Mouse (Mus musculus) adrenal gland, adult 2 months (tissue): Measurements from ENCODE around the gene Ankrd10. TPM values are rescaled to one million over a fixed set of nuclear protein-coding genes. Genes with fewer than 3 reads are reported as not detected.

Experiments
- DNase-seq: peaks from one replicate; pipeline ENCODE4 v3.0.0; 2021
- polyA plus RNA-seq: library from polyadenylated mRNA; depleted of rRNA; stranded (reverse); fragments of >200 nt; gene quantifications from 2 replicates; pipeline ENCODE4 v1.2.3, GENCODE M21; 2012
- total RNA-seq, 2 experiments: library from RNA; stranded (reverse); gene quantifications; 2 replicates each; pipeline ENCODE4 v1.2.3; 2021

Ankrd10 gene
- total and polyA plus RNA-seq, 3 experiments = 36.0 to 75.3 (median 44.7) TPM

- peak; percentile 84 for DNase-seq
Observed at GRCm38 (mm10) chr8:11614126-11614835, 21.3 kb downstream of the Ankrd10 start.

DNA sequence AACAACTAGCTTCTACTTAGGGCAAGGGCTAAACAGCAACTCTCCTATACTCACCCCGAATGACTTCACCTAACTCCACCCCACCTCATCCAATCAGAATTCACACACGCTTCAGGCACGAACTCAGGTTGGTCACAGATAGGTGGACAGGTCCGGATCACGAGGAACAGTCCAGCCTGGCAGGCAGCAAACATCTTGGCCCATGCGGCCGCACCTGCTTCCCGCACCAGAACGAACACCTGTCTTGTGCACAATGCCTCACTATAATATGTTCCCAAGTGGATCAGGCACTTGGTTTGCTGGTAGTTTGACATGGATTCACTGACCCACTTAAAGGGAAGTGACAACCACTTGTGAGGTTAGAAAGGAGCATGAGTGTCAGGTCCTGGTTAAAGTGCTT, 26.7 kb downstream of the Ankrd10 start:
- DNase-seq = no peak

- DNase-seq = peak; percentile 62
Observed at GRCm38 (mm10) chr8:11602006-11602680, 33.4 kb downstream of the Ankrd10 start.

DNA sequence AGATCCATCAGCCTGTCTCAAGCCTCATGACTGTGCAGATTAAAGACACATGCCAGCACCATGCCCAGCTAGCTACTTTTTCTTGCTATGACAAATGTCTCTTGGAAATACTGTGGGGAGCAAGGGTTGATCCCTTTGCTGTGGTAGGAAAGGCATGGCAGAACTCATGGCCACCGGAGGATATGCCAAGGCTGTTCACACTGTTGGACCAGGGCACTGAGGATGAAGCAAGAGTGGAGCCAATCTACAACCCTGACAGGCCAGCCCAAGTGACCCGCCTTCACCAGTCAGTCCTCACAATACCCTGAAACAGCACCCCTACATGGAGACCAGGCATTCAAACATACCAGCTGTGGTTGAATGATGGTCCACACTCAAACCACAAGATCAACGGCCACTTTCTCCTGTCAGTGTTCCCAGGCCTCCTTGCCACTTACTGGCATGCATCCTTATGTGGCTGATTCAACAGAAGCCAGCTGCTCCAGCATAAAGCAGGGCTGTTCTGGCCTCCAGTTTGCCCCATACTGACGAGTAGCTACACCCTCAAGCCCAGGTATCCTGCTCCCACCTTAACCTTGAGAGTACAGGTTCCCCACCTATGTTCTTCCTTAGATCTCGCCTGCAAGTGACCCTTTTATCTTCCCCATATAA, 35.1 kb downstream of the Ankrd10 start:
- peak; percentile 68 for DNase-seq

DNA sequence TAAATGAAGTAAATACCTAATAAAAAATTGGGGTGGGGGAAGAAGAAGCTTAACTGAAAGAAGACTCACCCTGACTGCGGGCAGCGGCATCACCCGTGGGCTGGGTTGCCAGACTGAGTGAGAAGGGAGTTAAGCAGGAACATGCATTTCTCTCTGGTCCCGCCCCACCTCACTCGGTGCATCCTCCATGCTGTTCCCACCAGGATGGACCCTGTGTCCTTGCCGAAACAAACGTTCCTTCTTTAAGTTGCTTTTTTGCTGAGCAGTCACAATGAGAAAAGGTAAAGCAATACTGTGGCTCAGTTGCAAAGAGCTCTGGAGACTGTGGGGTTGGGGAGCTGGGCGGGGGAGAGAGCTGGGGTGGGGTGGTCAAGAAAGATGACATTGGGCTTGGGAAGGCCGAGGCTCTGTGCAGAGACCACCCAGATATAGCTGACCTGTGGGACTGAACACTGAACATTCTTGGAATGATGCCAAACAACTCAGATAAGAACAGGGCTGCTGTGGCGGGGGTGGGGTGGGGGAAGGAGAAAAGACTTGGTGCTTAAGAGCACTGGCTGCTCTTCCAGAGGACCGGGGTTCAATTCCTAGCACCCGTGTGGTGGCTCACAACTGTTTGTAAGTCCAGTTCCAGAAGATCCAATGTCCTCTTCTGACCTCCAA, 42.2 kb downstream of the Ankrd10 start:
- no peak for DNase-seq

GRCm38 (mm10) chr8:11592296-11592695, 43.3 kb downstream of the Ankrd10 start:
- peak; percentile 82 for DNase-seq

DNA sequence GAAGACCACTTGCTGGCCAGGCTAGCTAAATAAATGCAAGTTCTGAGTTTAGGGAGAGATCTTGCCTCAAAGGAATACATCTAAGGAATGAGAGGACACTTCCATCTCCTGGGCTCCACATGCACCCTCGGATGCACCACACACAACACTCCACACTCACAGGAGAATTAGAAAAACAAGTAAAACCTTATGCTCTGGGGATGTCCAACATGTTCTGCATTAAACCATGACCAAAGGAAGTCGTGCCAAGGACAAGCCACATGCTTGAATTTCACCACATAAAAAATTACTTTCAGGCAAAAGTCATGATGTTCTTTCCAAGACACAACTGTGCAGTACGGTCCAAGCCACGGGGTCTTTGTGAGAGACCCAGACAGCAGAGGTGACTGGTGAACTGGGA, 43.7 kb downstream of the Ankrd10 start:
- DNase-seq = no peak

DNA sequence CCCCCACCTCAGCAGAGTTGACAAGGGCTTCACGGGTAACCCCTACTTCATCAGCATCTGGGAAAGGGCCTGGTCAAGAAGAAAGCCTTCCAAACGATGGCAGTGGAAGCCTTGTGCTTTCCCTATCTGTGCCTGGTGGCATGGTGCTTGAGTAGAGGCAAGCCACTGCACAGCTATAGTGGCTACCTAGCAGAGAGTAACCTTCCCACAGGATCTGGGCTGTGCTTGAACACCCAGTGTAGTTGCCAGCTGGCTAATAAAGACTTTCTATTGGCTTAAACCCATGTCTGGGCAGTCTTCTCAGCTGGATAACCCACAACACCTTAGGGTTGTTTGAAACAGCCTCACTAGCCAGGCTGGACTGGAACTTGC, 49.2 kb downstream of the Ankrd10 start:
- no peak for DNase-seq

DNA sequence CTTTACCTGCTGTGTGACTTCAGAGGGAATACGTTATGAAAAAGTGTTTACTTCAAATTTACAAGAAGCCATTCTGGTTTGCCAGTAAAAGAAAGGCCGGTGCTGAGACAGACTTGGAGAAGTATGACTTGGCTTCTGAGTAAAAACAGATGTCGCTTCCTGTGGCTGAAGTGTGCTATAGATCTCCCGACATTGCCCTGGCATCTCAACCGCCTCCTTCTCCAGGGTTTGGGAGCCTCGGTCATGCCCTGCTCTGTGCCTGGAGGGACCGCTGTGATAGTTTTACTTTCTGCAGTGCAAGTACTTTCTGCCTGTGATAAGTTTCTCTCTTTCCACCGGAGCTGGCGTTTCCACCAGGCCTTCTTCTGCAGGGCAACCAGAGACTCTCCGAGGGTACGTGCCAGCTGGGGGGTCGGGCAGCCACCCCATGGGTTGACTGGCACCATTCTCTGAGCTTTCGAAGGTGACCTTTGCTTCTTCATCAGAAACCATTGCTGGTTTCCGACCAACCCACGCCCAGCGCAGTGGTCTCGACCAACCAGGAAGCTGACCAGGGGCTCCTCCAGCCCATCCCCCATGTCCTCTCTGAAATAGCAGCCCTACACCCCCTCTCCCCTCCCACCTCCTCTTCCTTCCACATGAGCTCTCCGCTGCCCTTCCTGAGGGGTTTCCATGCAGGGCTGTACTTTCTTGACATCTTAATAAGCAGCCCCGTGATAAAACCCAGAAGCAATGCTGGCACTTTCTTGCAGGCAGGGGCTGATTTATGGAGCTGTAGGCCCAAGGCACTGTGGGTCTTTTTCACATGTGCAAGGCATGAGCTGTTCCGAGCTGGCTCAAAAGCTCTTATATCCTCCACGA, 49.8 kb downstream of the Ankrd10 start:
- no peak for DNase-seq

- DNase-seq = no peak
Observed at GRCm38 (mm10) chr8:11575604-11576384, 59.8 kb downstream of the Ankrd10 start.

DNA sequence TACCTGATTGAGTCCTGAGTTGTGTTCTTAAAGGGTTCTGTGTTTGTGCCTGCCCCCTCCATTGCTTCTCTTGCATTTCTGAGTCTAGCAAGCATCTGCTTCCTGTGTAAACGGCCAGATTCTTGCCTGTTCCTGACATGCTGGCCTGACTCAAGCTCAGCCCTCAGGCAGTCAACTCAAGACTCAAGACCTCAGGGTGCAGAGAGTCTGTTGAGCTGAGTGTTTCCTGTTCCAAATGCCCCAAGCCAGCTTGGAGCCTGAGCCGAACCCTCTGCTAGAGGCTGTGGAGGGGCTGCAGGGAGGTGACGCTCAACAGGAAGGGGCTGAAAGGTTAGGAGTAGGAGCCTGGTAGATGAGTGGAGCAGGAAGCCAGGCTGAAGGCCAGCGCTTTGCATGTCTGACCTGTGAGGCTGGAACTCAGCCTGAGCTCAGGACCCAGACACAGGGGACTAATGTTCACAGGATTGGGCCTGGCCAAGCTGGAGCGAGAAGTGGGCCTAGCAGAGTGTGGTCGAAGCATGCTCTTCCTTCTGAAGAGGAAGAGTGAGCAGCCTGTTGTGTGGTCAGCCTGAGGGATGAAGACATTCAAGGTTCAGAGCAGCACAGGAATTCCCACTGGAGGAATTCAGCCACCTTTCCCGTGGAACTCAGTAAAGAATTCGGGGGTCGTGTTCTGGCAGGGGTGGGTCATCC, 60.5 kb downstream of the Ankrd10 start:
- no peak for DNase-seq

DNA sequence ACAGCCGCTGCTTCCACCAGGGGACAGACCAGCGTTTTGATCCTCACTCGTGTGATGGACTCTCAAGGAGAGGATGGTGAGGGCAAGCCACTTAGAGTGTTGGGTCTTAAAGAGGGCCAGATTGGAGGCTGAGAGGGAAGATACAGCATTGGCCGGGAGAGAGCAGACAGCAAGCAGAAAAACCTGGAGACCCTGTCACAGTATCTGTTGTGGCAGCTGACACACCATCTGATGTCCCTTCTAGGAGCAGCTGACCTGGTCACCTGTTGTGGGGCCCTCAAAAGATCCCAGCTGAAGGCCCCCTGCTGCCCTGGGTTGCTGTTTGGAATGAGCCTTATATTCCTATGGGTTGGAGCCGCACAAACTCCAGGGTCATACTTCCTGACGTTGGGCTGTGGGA, 63.1 kb downstream of the Ankrd10 start:
- DNase-seq = no peak

DNA sequence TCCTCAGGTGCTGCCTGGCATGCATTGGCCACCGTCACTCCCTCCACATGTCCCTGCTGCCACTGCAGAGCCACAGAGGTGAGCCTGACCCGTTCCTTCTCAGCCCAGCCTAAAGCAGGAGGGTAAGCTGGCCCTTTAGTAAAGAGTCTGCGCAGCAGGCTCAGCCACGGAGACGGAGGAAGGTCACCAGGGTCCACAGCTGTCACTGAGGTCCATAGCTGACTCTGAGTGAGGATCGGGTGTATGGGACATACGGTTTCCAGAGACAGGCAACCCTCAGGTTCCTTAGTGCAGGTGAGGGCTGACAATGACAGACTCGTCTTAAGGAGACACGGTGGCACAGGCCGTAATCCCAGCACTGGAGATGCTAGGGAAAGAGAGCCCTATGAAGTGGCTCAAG, 63.6 kb downstream of the Ankrd10 start:
- no peak for DNase-seq

DNA sequence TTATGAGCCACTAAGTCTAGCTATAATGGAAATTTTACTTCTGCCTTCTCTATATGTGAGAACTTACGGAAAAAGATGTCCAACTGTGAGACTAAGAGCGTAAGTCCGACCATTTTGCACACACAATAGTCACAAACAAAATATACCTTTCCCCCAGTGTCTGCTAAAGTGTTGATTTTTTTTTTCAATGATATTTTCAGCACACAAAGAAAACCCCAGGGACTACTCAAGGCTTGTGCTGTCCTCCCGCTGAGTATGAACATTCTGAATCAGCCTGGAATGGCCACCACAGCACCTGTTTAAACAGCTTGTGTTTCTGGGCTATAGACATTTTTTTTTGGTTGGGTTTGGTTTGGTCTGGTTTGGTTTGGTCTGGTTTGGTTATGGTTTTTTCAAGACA, 64.8 kb downstream of the Ankrd10 start:
- no peak for DNase-seq

DNA sequence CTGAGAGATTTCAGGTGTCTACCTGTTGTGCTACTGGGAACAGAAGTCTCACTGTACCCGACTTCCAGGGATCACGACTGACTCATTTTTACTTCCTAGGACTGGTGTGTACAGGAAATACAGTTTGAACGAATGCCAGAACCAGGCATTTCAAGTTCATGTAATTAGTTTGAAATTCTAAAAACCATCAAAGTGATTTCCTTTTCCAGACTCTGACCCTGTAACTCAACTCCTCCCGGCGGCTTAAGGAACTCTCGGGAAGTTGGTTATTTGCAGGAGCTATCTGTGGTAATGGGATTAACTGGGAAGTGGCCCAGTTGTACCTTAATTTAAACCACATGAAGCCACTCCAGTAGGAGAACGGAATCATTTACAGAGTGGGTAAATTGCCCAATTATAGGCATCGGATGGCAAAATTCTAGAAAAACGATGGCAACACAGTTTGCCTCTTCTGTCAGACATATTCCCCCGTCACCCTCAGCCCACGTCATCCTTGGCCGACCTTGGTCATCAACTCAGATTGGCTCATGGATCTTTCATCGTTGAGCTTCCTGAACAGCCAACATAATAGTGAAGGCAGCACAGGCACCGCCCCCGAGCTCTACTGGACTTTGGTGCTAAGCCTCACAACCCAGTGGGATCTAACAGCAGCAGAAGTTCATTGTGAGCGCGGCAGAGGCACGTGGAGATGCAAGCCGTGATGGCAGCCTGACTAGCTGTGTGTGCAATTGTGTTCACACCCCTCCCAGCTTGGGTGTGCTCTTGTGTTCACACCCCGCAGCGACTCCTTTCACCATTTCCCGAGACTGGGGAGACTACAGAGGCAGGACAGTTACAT, 66.1 kb downstream of the Ankrd10 start:
- peak; percentile 61 for DNase-seq

- peak; percentile 39 for DNase-seq
Observed at GRCm38 (mm10) chr8:11568193-11568592, 67.4 kb downstream of the Ankrd10 start.

DNA sequence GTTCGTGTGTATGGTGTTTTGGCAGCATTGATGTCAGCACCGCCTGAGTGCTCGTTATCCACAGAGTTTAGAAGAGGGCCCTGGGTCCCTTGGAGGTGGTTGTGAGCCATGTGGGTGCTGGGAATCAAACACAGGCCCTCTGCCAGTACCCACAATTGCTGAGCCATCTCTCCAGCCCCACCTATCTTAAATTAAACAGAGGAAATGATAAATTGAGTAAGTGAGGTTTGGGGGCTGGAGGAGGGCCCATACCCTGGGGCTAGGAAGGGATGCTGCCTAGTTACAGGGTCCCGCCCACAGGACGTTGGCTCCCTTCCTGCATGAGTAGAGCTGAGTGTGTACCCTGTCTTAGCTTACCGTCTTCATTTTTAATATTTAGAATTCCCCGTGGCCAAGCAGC, 70.8 kb downstream of the Ankrd10 start:
- DNase-seq = no peak

- no peak for DNase-seq
Observed at GRCm38 (mm10) chr8:11564236-11564635, 71.3 kb downstream of the Ankrd10 start.
